Mouse (Mus musculus) CD4-positive, CD25-positive, alpha-beta regulatory T cell, adult 9 weeks (primary cell): ENCODE data around the gene Cldn34b4. TPM values are rescaled to one million over a fixed set of nuclear protein-coding genes. Genes with fewer than 3 reads are reported as not detected.

Experiments
- polyA plus RNA-seq: library from polyadenylated mRNA; unstranded; fragments of 100-300 nt; shearing (Covaris generic); gene quantifications from one replicate; pipeline ENCODE4 v1.2.1, GENCODE M21; 2017

The Cldn34b4 gene
- polyA plus RNA-seq: not detected

GRCm38 (mm10) chrX:76393050-76393449 lies at the start of gene Cldn34b4:
Cldn34b4 (plus strand) TSS chrX:76393350.

Other genes with a start within 250 kb of the Cldn34b4 start
- not detected for gene Cldn34b3, start 129.0 kb upstream of the Cldn34b4 start, polyA plus RNA-seq
- gene Cldn34d, start 209.6 kb downstream of the Cldn34b4 start, polyA plus RNA-seq: not detected